Mouse (Mus musculus): Measurements from ENCODE around the gene Dnajc6. TPM values are rescaled to one million over a fixed set of nuclear protein-coding genes. Genes with fewer than 3 reads are reported as not detected.
A peak's percentile ranks its signal among the peaks of the same experiment; 100 is the strongest.

The Dnajc6 gene
- polyA plus RNA-seq, 1 experiment from 2014 or later, result 34.2 TPM

DNA sequence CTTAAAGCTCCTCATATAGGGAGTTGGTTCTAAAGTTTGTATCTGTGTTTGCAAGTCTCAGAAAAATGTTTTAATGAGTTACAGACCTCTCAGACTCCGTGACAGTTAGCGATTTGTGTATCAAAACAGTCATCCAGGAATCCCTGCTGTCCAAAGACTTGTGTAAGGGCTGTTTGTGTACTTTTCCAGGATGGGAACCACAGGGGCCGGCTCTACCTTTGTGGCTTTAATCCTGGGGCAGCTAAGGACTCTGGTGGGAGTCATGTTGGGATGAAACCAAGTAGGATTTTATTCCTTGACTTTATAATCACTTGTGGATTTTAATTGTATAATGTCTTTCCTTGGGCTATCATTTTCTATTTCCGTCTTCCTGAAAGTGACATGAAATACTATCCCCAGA lies 55.0 kb downstream of the Dnajc6 start:
- H3K4me3 ChIP-seq, result peak overlapping the region; percentile 62
- peak overlapping the region; percentile 97 for H3K27ac ChIP-seq (replicated peaks)
- 21% methylated on average over 4 of the region's 4 CpGs for WGBS
- H3K4me1 ChIP-seq (replicated peaks), result peaks cover 38% of the 10 kb centered on the region
- peak overlapping the region; percentile 89 for H3K9ac ChIP-seq
- H3K27me3 ChIP-seq, result no peaks in the 10 kb centered on the region; the same call in 1 of the 2 replicates
- no peaks in the 10 kb centered on the region for H3K36me3 ChIP-seq
- peak overlapping the region; percentile 74 for H3K4me2 ChIP-seq
- no peak for ATAC-seq (ENCODE audit: low read depth)
- no peaks in the 10 kb centered on the region for H3K9me3 ChIP-seq

- peak overlapping the region; percentile 74 for H3K4me2 ChIP-seq
- no peak overlapping the region for H3K27ac ChIP-seq (replicated peaks)
- 22% methylated on average over 5 of the region's 5 CpGs for WGBS
- peak overlapping the region; percentile 44; the same call in 1 of the 2 replicates for H3K9ac ChIP-seq
- no peak for ATAC-seq (ENCODE audit: low read depth)
- no peaks in the 10 kb centered on the region; the same call in 1 of the 2 replicates for H3K27me3 ChIP-seq
- H3K9me3 ChIP-seq, result no peaks in the 10 kb centered on the region
- peaks cover 38% of the 10 kb centered on the region for H3K4me1 ChIP-seq (replicated peaks)
- H3K36me3 ChIP-seq, result no peaks in the 10 kb centered on the region
- H3K4me3 ChIP-seq, result peak overlapping the region; percentile 62
Measured at GRCm38 (mm10) chr4:101552372-101552771, 55.9 kb downstream of the Dnajc6 start.

- Histone ChIP-seq H3K9ac (no peak overlapping the region), H3K4me2 (no peak overlapping the region), H3K27me3 (no peaks in the 10 kb centered on the region; the same call in 1 of the 2 replicates), H3K4me3 (no peak overlapping the region), H3K27ac (replicated peaks) (no peak overlapping the region), H3K4me1 (replicated peaks) (peaks cover 37% of the 10 kb centered on the region), H3K36me3 (no peaks in the 10 kb centered on the region), H3K9me3 (no peaks in the 10 kb centered on the region)
- no peak for ATAC-seq (ENCODE audit: low read depth)
- 89% methylated on average over 4 of the region's 4 CpGs for WGBS
Measured at GRCm38 (mm10) chr4:101555016-101555415, 58.6 kb downstream of the Dnajc6 start.

- ATAC-seq (ENCODE audit: low read depth), result no peak
- Histone ChIP-seq H3K27ac (replicated peaks) (0 out of 2 replicates have a peak overlapping the region, but pooled peaks have one; percentile 5), H3K4me1 (replicated peaks) (peaks cover 8% of the 10 kb centered on the region), H3K9ac (no peak overlapping the region), H3K9me3 (no peaks in the 10 kb centered on the region), H3K4me3 (no peak overlapping the region), H3K4me2 (no peak overlapping the region), H3K36me3 (no peaks in the 10 kb centered on the region), H3K27me3 (no peaks in the 10 kb centered on the region)
- 72% methylated on average over 4 of the region's 4 CpGs for WGBS
Measured at GRCm38 (mm10) chr4:101560137-101560536, 63.7 kb downstream of the Dnajc6 start.

GRCm38 (mm10) chr4:101562836-101563235 lies 66.4 kb downstream of the Dnajc6 start:
- H3K9me3 ChIP-seq, result no peaks in the 10 kb centered on the region
- H3K27me3 ChIP-seq, result no peaks in the 10 kb centered on the region
- H3K4me3 ChIP-seq, result no peak overlapping the region
- H3K27ac ChIP-seq (replicated peaks), result no peak overlapping the region
- no peak overlapping the region for H3K9ac ChIP-seq
- 77% methylated on average over 7 of the region's 7 CpGs for WGBS
- no peak for ATAC-seq (ENCODE audit: low read depth)
- H3K36me3 ChIP-seq, result no peaks in the 10 kb centered on the region
- no peak overlapping the region for H3K4me2 ChIP-seq
- H3K4me1 ChIP-seq (replicated peaks), result peaks cover 8% of the 10 kb centered on the region

DNA sequence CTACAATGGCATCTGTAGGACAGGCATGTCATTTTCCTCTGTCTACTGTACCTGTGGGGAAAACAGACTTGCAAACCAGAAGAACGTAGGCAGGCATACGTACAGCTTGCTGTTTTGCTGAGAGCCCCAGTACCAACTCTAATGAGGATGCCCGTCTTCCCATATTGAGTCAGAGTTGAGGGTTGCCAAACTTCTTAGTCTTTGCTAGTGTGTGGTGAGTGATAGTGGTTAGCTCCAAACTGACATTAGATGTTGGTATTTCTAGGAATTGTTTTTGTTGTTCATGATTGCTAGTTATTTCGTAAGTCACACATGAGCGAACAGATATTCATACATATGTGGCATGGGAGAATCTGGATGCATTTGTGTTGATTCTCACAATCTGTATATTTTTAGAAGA lies 67.2 kb downstream of the Dnajc6 start:
- WGBS, result 98% methylated on average over 5 of the region's 5 CpGs
- Histone ChIP-seq H3K4me3 (no peak overlapping the region), H3K9me3 (no peaks in the 10 kb centered on the region), H3K27ac (replicated peaks) (no peak overlapping the region), H3K4me2 (no peak overlapping the region), H3K27me3 (no peaks in the 10 kb centered on the region), H3K9ac (no peak overlapping the region), H3K36me3 (no peaks in the 10 kb centered on the region), H3K4me1 (replicated peaks) (peaks cover 2% of the 10 kb centered on the region)
- no peak for ATAC-seq (ENCODE audit: low read depth)

- ATAC-seq (ENCODE audit: low read depth), result no peak
- Histone ChIP-seq H3K9ac (no peak overlapping the region), H3K27me3 (no peaks in the 10 kb centered on the region), H3K27ac (replicated peaks) (no peak overlapping the region), H3K4me3 (no peak overlapping the region), H3K4me2 (no peak overlapping the region), H3K4me1 (replicated peaks) (peaks cover 6% of the 10 kb centered on the region), H3K36me3 (no peaks in the 10 kb centered on the region), H3K9me3 (no peaks in the 10 kb centered on the region)
- 91% methylated on average over 4 of the region's 4 CpGs for WGBS
Measured at GRCm38 (mm10) chr4:101564746-101565417, 68.4 kb downstream of the Dnajc6 start.

GRCm38 (mm10) chr4:101569076-101569475 lies 72.6 kb downstream of the Dnajc6 start:
- H3K4me3 ChIP-seq, result no peak overlapping the region
- 59% methylated on average over 7 of the region's 7 CpGs for WGBS
- peaks cover 6% of the 10 kb centered on the region for H3K4me1 ChIP-seq (replicated peaks)
- no peaks in the 10 kb centered on the region for H3K9me3 ChIP-seq
- ATAC-seq (ENCODE audit: low read depth), result no peak
- no peak overlapping the region for H3K27ac ChIP-seq (replicated peaks)
- no peaks in the 10 kb centered on the region for H3K27me3 ChIP-seq
- no peak overlapping the region for H3K4me2 ChIP-seq
- H3K36me3 ChIP-seq, result no peaks in the 10 kb centered on the region
- H3K9ac ChIP-seq, result no peak overlapping the region

- WGBS, result 73% methylated on average over 2 of the region's 2 CpGs
Measured at GRCm38 (mm10) chr4:101572142-101572541, 75.7 kb downstream of the Dnajc6 start.

DNA sequence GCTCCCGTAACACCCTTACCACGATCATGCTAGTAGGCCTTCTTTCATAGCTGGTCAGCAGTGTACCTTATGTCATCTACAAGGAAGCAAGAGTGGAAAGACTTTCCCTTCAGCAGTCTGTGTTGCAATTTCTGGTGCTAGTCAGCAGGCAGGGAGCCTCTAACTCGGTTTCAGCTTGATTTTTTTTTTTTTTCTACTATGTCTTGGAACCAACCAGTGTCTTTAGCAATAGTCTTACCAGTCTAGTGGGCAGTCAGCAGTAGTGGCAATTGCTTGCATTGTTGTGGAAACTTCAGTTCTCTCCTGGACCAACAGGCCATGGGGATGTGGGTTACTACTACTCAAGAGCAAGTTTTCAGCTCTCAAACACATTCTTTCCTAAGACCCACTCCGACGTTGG lies 78.9 kb downstream of the Dnajc6 start:
- H3K9me3 ChIP-seq, result no peaks in the 10 kb centered on the region
- ATAC-seq (ENCODE audit: low read depth), result no peak
- H3K4me2 ChIP-seq, result no peak overlapping the region
- H3K9ac ChIP-seq, result no peak overlapping the region
- no peaks in the 10 kb centered on the region for H3K27me3 ChIP-seq
- no peak overlapping the region for H3K4me3 ChIP-seq
- H3K4me1 ChIP-seq (replicated peaks), result peaks cover 13% of the 10 kb centered on the region
- no peak overlapping the region for H3K27ac ChIP-seq (replicated peaks)
- WGBS, result 81% methylated on average over 5 of the region's 5 CpGs
- no peaks in the 10 kb centered on the region for H3K36me3 ChIP-seq

More at GRCm38 (mm10) chr4:101572142-101572541, 75.7 kb downstream of the Dnajc6 start:
- Histone ChIP-seq H3K9ac (no peak overlapping the region), H3K36me3 (no peaks in the 10 kb centered on the region), H3K4me3 (no peak overlapping the region), H3K9me3 (no peaks in the 10 kb centered on the region), H3K27me3 (no peaks in the 10 kb centered on the region), H3K27ac (replicated peaks) (no peak overlapping the region), H3K4me1 (replicated peaks) (peaks cover 9% of the 10 kb centered on the region), H3K4me2 (no peak overlapping the region)
- no peak for ATAC-seq (ENCODE audit: low read depth)

DNA sequence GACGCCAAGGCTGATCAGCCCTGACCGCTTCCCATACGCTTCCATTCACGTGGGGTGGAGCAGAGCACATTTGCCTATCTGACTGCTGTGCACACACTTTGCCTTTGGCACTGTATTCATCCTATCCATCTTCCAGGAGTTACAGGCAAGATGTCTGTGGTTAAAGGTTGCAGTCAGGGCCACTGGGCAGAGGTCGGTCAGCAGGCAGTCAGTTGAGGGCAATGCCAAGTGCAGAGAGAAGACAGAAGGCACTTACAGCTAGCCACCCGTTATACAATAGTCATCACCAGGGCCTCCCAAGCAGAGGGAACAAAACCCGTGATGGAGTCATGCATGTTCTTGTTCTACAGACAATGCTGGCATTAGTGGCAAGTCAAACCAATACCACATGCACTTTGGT lies 82.3 kb downstream of the Dnajc6 start:
- no peak overlapping the region for H3K9ac ChIP-seq
- H3K4me3 ChIP-seq, result no peak overlapping the region
- H3K4me1 ChIP-seq (replicated peaks), result peaks cover 13% of the 10 kb centered on the region
- H3K9me3 ChIP-seq, result no peaks in the 10 kb centered on the region
- H3K36me3 ChIP-seq, result no peaks in the 10 kb centered on the region
- no peaks in the 10 kb centered on the region for H3K27me3 ChIP-seq
- ATAC-seq (ENCODE audit: low read depth), result no peak
- 80% methylated on average over 7 of the region's 7 CpGs for WGBS
- H3K27ac ChIP-seq (replicated peaks), result no peak overlapping the region
- no peak overlapping the region for H3K4me2 ChIP-seq

- Histone ChIP-seq H3K9ac (no peak overlapping the region), H3K4me2 (no peak overlapping the region), H3K4me3 (no peak overlapping the region), H3K9me3 (no peaks in the 10 kb centered on the region), H3K4me1 (replicated peaks) (peaks cover 20% of the 10 kb centered on the region), H3K27me3 (no peaks in the 10 kb centered on the region), H3K27ac (replicated peaks) (0 out of 2 replicates have a peak overlapping the region, but pooled peaks have one; percentile 7), H3K36me3 (no peaks in the 10 kb centered on the region)
- 84% methylated on average over 5 of the region's 5 CpGs for WGBS
- ATAC-seq (ENCODE audit: low read depth), result no peak
Measured at GRCm38 (mm10) chr4:101579517-101579916, 83.1 kb downstream of the Dnajc6 start.

DNA sequence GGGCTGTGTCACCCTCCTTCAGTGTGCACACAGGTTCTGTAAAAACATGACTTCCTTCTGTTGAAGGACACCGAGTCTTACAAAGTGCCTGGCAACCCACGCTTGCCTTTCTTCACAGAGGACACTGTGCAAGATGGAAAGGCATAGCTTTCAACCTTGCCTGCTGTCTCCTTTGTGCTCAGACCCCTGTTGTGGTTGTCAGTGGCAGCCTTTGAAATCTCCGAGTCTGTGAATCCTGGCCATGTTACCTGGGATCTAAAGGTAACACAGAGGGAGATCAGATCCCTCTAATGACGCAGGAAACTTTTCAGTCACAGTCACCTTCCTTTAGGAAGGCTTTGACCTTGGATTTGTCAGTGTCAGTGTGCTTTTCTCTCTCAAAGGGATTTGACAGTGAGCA lies 84.7 kb downstream of the Dnajc6 start:
- Histone ChIP-seq H3K27ac (replicated peaks) (no peak overlapping the region), H3K9me3 (no peaks in the 10 kb centered on the region), H3K4me2 (no peak overlapping the region), H3K27me3 (no peaks in the 10 kb centered on the region), H3K4me3 (no peak overlapping the region), H3K4me1 (replicated peaks) (peaks cover 35% of the 10 kb centered on the region), H3K9ac (no peak overlapping the region), H3K36me3 (no peaks in the 10 kb centered on the region)
- 76% methylated on average over 4 of the region's 4 CpGs for WGBS
- ATAC-seq (ENCODE audit: low read depth), result no peak
